In genomic region chr4:141544536-141544935, GRCm38 (mm10) we compare ENCODE assay signal across 8 mouse cellular contexts. TPM values are rescaled to one million over a fixed set of nuclear protein-coding genes. Genes with fewer than 3 reads are reported as not detected.
DNase-seq lines count a peak whose midpoint lies in the region; ATAC-seq lines count a peak whose summit lies in the region.

No protein-coding gene starts in this region.

- no peaks in the 10 kb centered on the region for H3K36me3 ChIP-seq in heart, embryonic 11.5 days (ENCODE audit: control insufficient read depth, insufficient read depth, low read length)
- no peaks in the 10 kb centered on the region for H3K36me3 ChIP-seq in hindbrain, embryonic 10.5 days
- H3K36me3 ChIP-seq in liver, embryonic 16.5 days (ENCODE audit: control insufficient read depth, insufficient read depth) = no peaks in the 10 kb centered on the region

- ATAC-seq in heart, embryonic 11.5 days (replicated peaks; ENCODE audit: insufficient number of reproducible peaks, low FRiP score, low TSS enrichment) = no peak
- ATAC-seq in liver, embryonic 16.5 days (ENCODE audit: low read depth) = no peak
- ATAC-seq in megakaryocyte-erythroid progenitor cell, adult 5-6 weeks (replicated peaks; ENCODE audit: low FRiP score, low TSS enrichment, poor library complexity, severe bottlenecking) = no peak

- peak overlapping the region; percentile 98 for H3K4me2 ChIP-seq in heart, embryonic 11.5 days
- peak overlapping the region; percentile 95 for H3K4me2 ChIP-seq in liver, embryonic 16.5 days (ENCODE audit: low read depth, low read length)

- no peaks in the 10 kb centered on the region for H3K27me3 ChIP-seq in heart, embryonic 11.5 days (ENCODE audit: control insufficient read depth, insufficient read depth, low read length)
- H3K27me3 ChIP-seq in hindbrain, embryonic 10.5 days (ENCODE audit: insufficient read depth, poor library complexity, severe bottlenecking) = no peaks in the 10 kb centered on the region
- H3K27me3 ChIP-seq in liver, embryonic 16.5 days (ENCODE audit: control insufficient read depth, insufficient read depth, low read depth, low read length) = no peaks in the 10 kb centered on the region

- H3K27ac ChIP-seq in heart, embryonic 11.5 days (ENCODE audit: low read depth, low read length) = peak overlapping the region; percentile 100
- H3K27ac ChIP-seq in hindbrain, embryonic 10.5 days = peak overlapping the region; percentile 99; the same call in 1 of the 2 replicates
- H3K27ac ChIP-seq in liver, embryonic 16.5 days (ENCODE audit: low read length) = 0 out of 2 replicates have a peak overlapping the region, but pooled peaks have one; percentile 33

- H3K9ac ChIP-seq in heart, embryonic 11.5 days (ENCODE audit: low read depth, low read length) = peak overlapping the region; percentile 100; the same call in 1 of the 2 replicates
- H3K9ac ChIP-seq in liver, embryonic 16.5 days (ENCODE audit: low read depth, low read length) = no peak overlapping the region; the same call in 1 of the 2 replicates

- H3K4me1 ChIP-seq in heart, embryonic 11.5 days (ENCODE audit: control insufficient read depth, insufficient read depth, low read length) = peaks cover under 1% of the 10 kb centered on the region
- H3K4me1 ChIP-seq in hindbrain, embryonic 10.5 days (replicated peaks) = peaks cover 54% of the 10 kb centered on the region
- peaks cover 21% of the 10 kb centered on the region for H3K4me1 ChIP-seq in liver, embryonic 16.5 days (ENCODE audit: control insufficient read depth, low read depth, low read length)

- DNase-seq in heart, adult 8-10 months (ENCODE audit: low spot score) = no peak
- DNase-seq in A20 (ENCODE audit: low read depth, low spot score) = peak; percentile 65
- no peak for DNase-seq in hindbrain, embryonic 10.5 days (ENCODE audit: low spot score)
- no peak for DNase-seq in embryo, embryonic 10 days (ENCODE audit: low spot score)
- DNase-seq in thymus, postnatal 36 days = no peak

- peak overlapping the region; percentile 75 for H3K4me3 ChIP-seq in heart, embryonic 11.5 days (ENCODE audit: low read depth, low read length)
- peak overlapping the region; percentile 77 for H3K4me3 ChIP-seq in hindbrain, embryonic 10.5 days
- H3K4me3 ChIP-seq in liver, embryonic 16.5 days (ENCODE audit: low read depth, low read length) = peak overlapping the region; percentile 95

- 48% methylated on average over 2 of the region's 2 CpGs for WGBS in heart, embryonic 11.5 days (ENCODE audit: insufficient replicate concordance)
- 51% methylated on average over 2 of the region's 2 CpGs for WGBS in hindbrain, embryonic 10.5 days
- WGBS in liver, embryonic 16.5 days (ENCODE audit: insufficient replicate concordance) = 49% methylated on average over 2 of the region's 2 CpGs

- H3K9me3 ChIP-seq in heart, embryonic 11.5 days (replicated peaks; ENCODE audit: control insufficient read depth, low read length) = no peaks in the 10 kb centered on the region
- H3K9me3 ChIP-seq in hindbrain, embryonic 10.5 days = no peaks in the 10 kb centered on the region
- H3K9me3 ChIP-seq in liver, embryonic 16.5 days (replicated peaks; ENCODE audit: control insufficient read depth, low read length) = no peaks in the 10 kb centered on the region

RNA-seq across cellular contexts. Expression of gene Spen, which starts 6.1 kb away (rescaled TPM):
- polyA plus RNA-seq in heart, embryonic 11.5 days (2014; fragmentation: Nextera tagmentation; extraction: Ambion mirVana) = 7.5 TPM in 2 replicates
- 10 to 100 TPM; 29.2 to 32.2 (median 30.1) TPM for total RNA-seq in heart, adult 8-10 months (2022)
- 12.8 and 14.2 TPM in 2 replicates for polyA plus RNA-seq in hindbrain, embryonic 10.5 days (2016; fragmentation: Nextera tagmentation; extraction: Ambion mirVana)
- polyA plus RNA-seq in liver, embryonic 16.5 days (2015; fragmentation: Nextera tagmentation; extraction: Ambion mirVana) = 2.9 and 3.3 TPM in 2 replicates
- total RNA-seq in megakaryocyte-erythroid progenitor cell, adult 5-6 weeks (2014; fragmentation: Nextera tagmentation) = 64.2 and 81.5 TPM in 2 replicates
- 21.1 and 40.5 TPM in 2 replicates for total RNA-seq in megakaryocyte-erythroid progenitor cell, adult 5-6 weeks (2017)

Comparison
In these comparisons a context has a peak if more than half of its experiments do, and no peak if none do; other contexts are left out.
1. H3K27ac ChIP-seq: peak in every context shown above with its lines; median percentile 100 in heart, embryonic 11.5 days; 99 in hindbrain, embryonic 10.5 days; 33 in liver, embryonic 16.5 days.